Mouse (Mus musculus) erythroblast, embryonic 14.5 days (primary cell): ENCODE measurements around the gene Ppfia3. TPM values are rescaled to one million over a fixed set of nuclear protein-coding genes. Genes with fewer than 3 reads are reported as not detected.
A peak's percentile ranks its signal among the peaks of the same experiment; 100 is the strongest.

Experiments
- H3K27me3 ChIP-seq: 2 replicates; pipeline ENCODE4 v1.6.1; 2012; ENCODE audit warnings: inconsistent platforms; ENCODE audit not compliant: control insufficient read depth
- H3K36me3 ChIP-seq: 2 replicates; pipeline ENCODE4 v1.6.1; 2012; ENCODE audit warnings: mild to moderate bottlenecking, inconsistent platforms; ENCODE audit not compliant: control insufficient read depth
- H3K4me1 ChIP-seq: 2 replicates; pipeline ENCODE4 v1.6.1; 2012; ENCODE audit warnings: inconsistent platforms; ENCODE audit not compliant: control insufficient read depth
- H3K4me3 ChIP-seq: replicated peaks from 2 replicates; pipeline ENCODE3; 2012; ENCODE audit warnings: moderate library complexity, mild to moderate bottlenecking, inconsistent platforms
- H3K9me3 ChIP-seq: 2 replicates; pipeline ENCODE4 v1.6.1; 2012; ENCODE audit warnings: low read length, inconsistent platforms, mixed read lengths; ENCODE audit not compliant: control insufficient read depth
- GATA1 ChIP-seq: IDR thresholded peaks from 2 replicates; pipeline ENCODE4 v1.6.1; 2012; ENCODE audit warnings: low read length, inconsistent platforms, mixed read lengths
- TAL1 ChIP-seq: IDR thresholded peaks from 3 replicates; pipeline ENCODE4 v1.6.1; 2012; ENCODE audit warnings: low read length, inconsistent platforms, mixed read lengths
- polyA plus RNA-seq: library from polyadenylated mRNA; stranded (reverse); fragments of >175 nt; gene quantifications from 2 replicates; pipeline ENCODE4 v1.2.3, GENCODE M21; 2012

Gene Ppfia3
- polyA plus RNA-seq: 0.13 and 0.33 TPM in 2 replicates

DNA sequence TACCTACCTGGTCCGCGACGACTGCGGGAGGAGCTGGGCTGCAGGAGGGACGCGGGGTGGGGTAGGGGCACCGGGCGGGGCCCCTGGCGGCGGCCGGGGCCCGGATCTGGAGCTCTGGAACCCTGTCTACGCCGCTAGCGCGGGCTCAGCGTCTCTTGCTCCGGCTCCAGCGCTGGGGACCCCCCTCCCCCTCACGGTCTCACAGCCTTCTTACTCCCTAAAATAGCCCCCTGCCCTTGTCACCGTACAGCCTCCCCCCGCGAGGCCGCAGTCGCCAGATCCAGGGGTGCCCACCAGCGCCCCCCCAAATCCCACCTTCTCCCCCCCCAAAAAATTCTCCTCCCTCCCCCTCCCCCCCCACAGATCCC lies at the start of gene Ppfia3:
Ppfia3 (minus strand) TSS at position 368 of the 368 bp plus-strand sequence.
- Histone ChIP-seq H3K36me3 (peaks cover 3% of the 10 kb centered on the region), H3K27me3 (peaks cover 91% of the 10 kb centered on the region), H3K4me1 (peaks cover 60% of the 10 kb centered on the region), H3K4me3 (peak within 1 kb of the TSS; percentile 68), H3K9me3 (peaks cover 7% of the 10 kb centered on the region)
- no peak for TF ChIP-seq TAL1
- no peak for TF ChIP-seq GATA1

GRCm38 (mm10) chr7:45415636-45416035 lies 48.8 kb upstream of the Ppfia3 start:
- H3K27me3 ChIP-seq: peaks cover 95% of the 10 kb centered on the region
- no peak overlapping the region for H3K4me3 ChIP-seq
- peaks cover 2% of the 10 kb centered on the region for H3K36me3 ChIP-seq
- H3K9me3 ChIP-seq: peaks cover 6% of the 10 kb centered on the region; the same call in 1 of the 2 replicates
- peaks cover 10% of the 10 kb centered on the region for H3K4me1 ChIP-seq
- TF ChIP-seq GATA1: no peak
- no peak for TF ChIP-seq TAL1

GRCm38 (mm10) chr7:45414740-45415224 lies 48.0 kb upstream of the Ppfia3 start:
- Histone ChIP-seq H3K4me3 (no peak overlapping the region), H3K36me3 (no peaks in the 10 kb centered on the region), H3K9me3 (peaks cover 6% of the 10 kb centered on the region; the same call in 1 of the 2 replicates), H3K27me3 (peaks cover 98% of the 10 kb centered on the region), H3K4me1 (peaks cover 10% of the 10 kb centered on the region)
- TF ChIP-seq GATA1: no peak
- TF ChIP-seq TAL1: no peak

GRCm38 (mm10) chr7:45413864-45414739 lies 47.3 kb upstream of the Ppfia3 start:
- Histone ChIP-seq H3K27me3 (peaks cover 100% of the 10 kb centered on the region), H3K9me3 (peaks cover 6% of the 10 kb centered on the region; the same call in 1 of the 2 replicates), H3K4me1 (peaks cover 10% of the 10 kb centered on the region), H3K36me3 (no peaks in the 10 kb centered on the region), H3K4me3 (no peak overlapping the region)
- TF ChIP-seq GATA1 (no peak), TAL1 (no peak)

GRCm38 (mm10) chr7:45413113-45413863 lies 46.5 kb upstream of the Ppfia3 start, which contains the start of gene Ntf5:
Gene Ntf5 (plus strand): TSS chr7:45413695.
- peaks cover 100% of the 10 kb centered on the region for H3K27me3 ChIP-seq
- TF ChIP-seq TAL1 (no peak), GATA1 (no peak)
- H3K4me3 ChIP-seq: peak within 1 kb of the TSS; percentile 18
- H3K9me3 ChIP-seq: peaks cover 6% of the 10 kb centered on the region; the same call in 1 of the 2 replicates
- no peaks in the 10 kb centered on the region for H3K36me3 ChIP-seq
- peaks cover 10% of the 10 kb centered on the region for H3K4me1 ChIP-seq

DNA sequence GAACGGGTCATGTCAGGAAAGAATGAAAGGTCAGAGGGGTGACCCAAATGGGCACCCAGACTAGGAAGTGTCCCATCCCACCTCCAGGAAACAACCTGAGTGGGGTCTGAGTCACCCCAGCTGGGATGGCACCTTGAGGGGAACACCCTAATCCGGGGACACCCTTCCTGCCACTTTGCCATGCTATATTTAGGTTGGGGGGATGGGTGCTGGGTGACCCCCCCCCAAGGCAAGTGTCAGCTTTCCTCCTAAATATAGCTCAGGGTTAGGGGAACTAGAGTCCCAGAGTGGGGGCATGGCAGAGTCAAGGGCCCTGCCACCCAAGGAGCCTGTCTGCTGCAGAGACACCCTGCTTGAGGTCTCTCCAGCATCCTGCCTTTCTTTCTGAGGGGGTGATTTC lies 45.6 kb upstream of the Ppfia3 start:
- peaks cover 100% of the 10 kb centered on the region for H3K27me3 ChIP-seq
- no peak for TF ChIP-seq TAL1
- TF ChIP-seq GATA1: no peak

DNA sequence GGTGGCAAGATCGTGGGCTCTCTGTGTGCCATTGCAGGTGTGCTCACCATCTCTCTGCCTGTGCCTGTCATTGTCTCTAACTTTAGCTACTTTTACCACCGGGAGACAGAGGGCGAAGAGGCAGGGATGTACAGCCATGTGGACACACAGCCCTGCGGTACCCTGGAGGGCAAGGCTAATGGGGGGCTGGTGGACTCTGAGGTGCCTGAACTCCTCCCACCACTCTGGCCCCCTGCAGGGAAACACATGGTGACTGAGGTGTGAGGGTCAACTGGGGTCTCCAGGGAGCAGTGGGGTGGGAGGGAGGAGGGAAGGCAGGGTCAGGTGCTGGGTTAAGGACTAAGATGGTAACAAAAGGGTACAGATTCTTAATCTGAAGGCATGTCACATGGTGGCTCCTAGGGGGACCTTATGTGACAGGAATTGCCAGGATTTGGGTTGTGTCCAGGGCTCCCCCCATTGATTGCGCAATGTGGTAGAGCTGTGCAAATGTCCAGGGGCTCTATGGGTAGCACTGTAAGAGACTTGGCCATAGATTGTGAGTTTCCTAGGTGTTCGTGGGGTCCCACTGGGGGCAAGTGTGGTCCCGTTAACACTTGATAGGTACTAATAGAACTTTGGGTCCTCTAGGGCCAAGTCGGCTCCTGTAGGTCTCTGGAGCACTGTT lies 42.8 kb upstream of the Ppfia3 start:
- Histone ChIP-seq H3K4me1 (peaks cover 14% of the 10 kb centered on the region), H3K36me3 (no peaks in the 10 kb centered on the region), H3K27me3 (peaks cover 100% of the 10 kb centered on the region), H3K9me3 (peaks cover 10% of the 10 kb centered on the region; the same call in 1 of the 2 replicates), H3K4me3 (no peak overlapping the region)
- TF ChIP-seq TAL1: no peak
- no peak for TF ChIP-seq GATA1

More for the DNA sequence above, 45.6 kb upstream of the Ppfia3 start:
- Histone ChIP-seq H3K9me3 (peaks cover 6% of the 10 kb centered on the region; the same call in 1 of the 2 replicates), H3K4me1 (peaks cover 10% of the 10 kb centered on the region), H3K4me3 (no peak overlapping the region), H3K36me3 (no peaks in the 10 kb centered on the region)

DNA sequence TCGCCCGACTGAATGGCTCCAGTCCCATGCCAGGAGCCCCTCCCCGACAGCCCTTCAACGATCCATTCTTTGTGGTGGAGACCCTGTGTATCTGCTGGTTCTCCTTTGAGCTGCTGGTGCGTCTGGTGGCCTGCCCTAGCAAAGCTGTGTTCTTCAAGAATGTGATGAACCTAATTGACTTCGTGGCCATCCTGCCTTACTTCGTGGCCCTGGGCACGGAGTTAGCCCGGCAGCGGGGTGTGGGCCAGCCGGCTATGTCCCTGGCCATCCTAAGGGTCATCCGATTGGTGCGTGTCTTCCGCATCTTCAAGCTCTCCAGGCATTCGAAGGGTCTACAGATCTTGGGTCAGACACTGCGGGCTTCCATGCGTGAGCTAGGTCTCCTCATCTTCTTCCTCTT lies 42.1 kb upstream of the Ppfia3 start:
- Histone ChIP-seq H3K36me3 (no peaks in the 10 kb centered on the region), H3K4me1 (peaks cover 11% of the 10 kb centered on the region), H3K4me3 (no peak overlapping the region), H3K27me3 (peaks cover 93% of the 10 kb centered on the region), H3K9me3 (peaks cover 8% of the 10 kb centered on the region; the same call in 1 of the 2 replicates)
- TF ChIP-seq GATA1 (no peak), TAL1 (no peak)
